Mouse (Mus musculus) naive thymus-derived CD4-positive, alpha-beta T cell, adult 2 months (primary cell): ENCODE measurements around the gene Irf2bp1.

ENCODE experiments used
- DNase-seq: peaks from one replicate; pipeline ENCODE4 v3.0.0-alpha.2; 2011; ENCODE audit warnings: low read depth

Gene Irf2bp1

GRCm38 (mm10) chr7:19003902-19004630 is at the start of gene Irf2bp1:
Gene Irf2bp1 (plus strand): TSS chr7:19004044.
- DNase-seq = peak; percentile 95

GRCm38 (mm10) chr7:18957569-18958383 is 46.1 kb upstream of the Irf2bp1 start:
- peak; percentile 36 for DNase-seq

- DNase-seq = no peak
These were observed 45.5 kb upstream of the Irf2bp1 start for GRCm38 (mm10) chr7:18958384-18958766.

- DNase-seq = no peak
These were observed 44.4 kb upstream of the Irf2bp1 start for GRCm38 (mm10) chr7:18959446-18959845.

- DNase-seq = no peak
These were observed 41.6 kb upstream of the Irf2bp1 start for GRCm38 (mm10) chr7:18962171-18962792.

- no peak for DNase-seq
These were observed 41.0 kb upstream of the Irf2bp1 start for GRCm38 (mm10) chr7:18962795-18963194.

- no peak for DNase-seq
These were observed 40.5 kb upstream of the Irf2bp1 start for GRCm38 (mm10) chr7:18963294-18963843.

GRCm38 (mm10) chr7:18965312-18965711 is 38.5 kb upstream of the Irf2bp1 start:
- no peak for DNase-seq

GRCm38 (mm10) chr7:18967603-18968002 is 36.2 kb upstream of the Irf2bp1 start:
- DNase-seq = no peak

GRCm38 (mm10) chr7:18970956-18971355 is 32.9 kb upstream of the Irf2bp1 start:
- DNase-seq = no peak

GRCm38 (mm10) chr7:18978381-18978780 is 25.5 kb upstream of the Irf2bp1 start:
- DNase-seq = no peak

- no peak for DNase-seq
These were observed 17.3 kb upstream of the Irf2bp1 start for GRCm38 (mm10) chr7:18986503-18986902.

GRCm38 (mm10) chr7:18987100-18987499 is 16.7 kb upstream of the Irf2bp1 start, which contains the start of gene Nanos2:
Gene Nanos2 (plus strand): TSS chr7:18987400.
- DNase-seq = no peak

GRCm38 (mm10) chr7:18987747-18988146 is 16.1 kb upstream of the Irf2bp1 start:
- no peak for DNase-seq

GRCm38 (mm10) chr7:18988780-18989179 is 15.1 kb upstream of the Irf2bp1 start:
- no peak for DNase-seq

GRCm38 (mm10) chr7:18989995-18990394 is 13.8 kb upstream of the Irf2bp1 start:
- DNase-seq = no peak

- peak; percentile 100 for DNase-seq
These were observed 13.1 kb upstream of the Irf2bp1 start, which contains the start of gene Mypop for GRCm38 (mm10) chr7:18990601-18991295. Gene Mypop (plus strand): TSS chr7:18991245.

- peak; percentile 54 for DNase-seq
These were observed 12.1 kb upstream of the Irf2bp1 start for GRCm38 (mm10) chr7:18991660-18992293.

GRCm38 (mm10) chr7:18992294-18992675 is 11.6 kb upstream of the Irf2bp1 start:
- DNase-seq = no peak

GRCm38 (mm10) chr7:18993036-18993435 is 10.8 kb upstream of the Irf2bp1 start:
- DNase-seq = no peak

GRCm38 (mm10) chr7:18998835-18999234 is 5.0 kb upstream of the Irf2bp1 start:
- DNase-seq = no peak
